Mouse (Mus musculus) 3134 (cell line): ENCODE results near the gene Rsph10b.
A peak's percentile ranks its signal among the peaks of the same experiment; 100 is the strongest.

Source experiments
- DNase-seq: peaks from one replicate; pipeline ENCODE4 v3.0.0-alpha.2; 2011; ENCODE audit warnings: low spot score; ENCODE audit not compliant: insufficient read length; ENCODE audit errors: extremely low read depth

Gene Rsph10b

DNA sequence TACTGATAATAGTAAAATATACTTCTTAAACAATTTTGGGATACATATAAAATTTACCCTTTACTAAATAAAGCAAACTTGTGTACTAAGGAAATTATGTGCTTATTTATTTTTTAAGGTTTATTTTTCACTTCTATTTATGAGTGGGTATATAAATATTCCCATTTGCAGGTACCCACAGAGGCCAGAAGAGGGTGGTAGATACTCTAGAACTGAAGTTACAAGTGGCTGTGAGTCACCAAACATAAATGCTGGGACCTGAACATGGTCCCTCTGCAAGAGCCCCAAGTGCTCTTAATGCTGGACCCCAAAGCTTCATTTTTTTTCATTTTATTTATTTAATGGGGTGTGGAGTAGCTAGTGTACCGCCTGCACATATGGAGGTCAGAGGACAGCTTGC lies 1.0 kb downstream of the Rsph10b start:
- DNase-seq = no peak

DNA sequence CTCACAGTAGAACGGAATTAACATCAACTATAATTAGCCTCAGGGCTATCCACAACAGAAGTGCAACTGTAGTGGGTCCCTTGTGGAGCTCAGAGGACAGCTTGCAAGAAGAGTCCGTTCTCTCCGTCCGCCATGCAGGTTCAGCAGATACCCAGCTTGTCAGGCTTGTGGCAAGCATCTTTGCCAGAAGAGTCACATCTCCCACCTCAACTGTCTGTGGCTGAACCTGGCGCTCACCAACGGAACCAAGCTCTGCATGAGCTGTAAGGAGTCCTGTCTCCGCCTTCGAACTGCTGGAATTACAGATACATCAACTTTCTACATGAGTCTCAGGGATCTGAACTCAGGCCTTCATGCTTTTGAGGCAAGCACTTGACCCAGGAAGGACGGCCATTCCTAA lies 3.3 kb downstream of the Rsph10b start:
- DNase-seq = no peak

DNA sequence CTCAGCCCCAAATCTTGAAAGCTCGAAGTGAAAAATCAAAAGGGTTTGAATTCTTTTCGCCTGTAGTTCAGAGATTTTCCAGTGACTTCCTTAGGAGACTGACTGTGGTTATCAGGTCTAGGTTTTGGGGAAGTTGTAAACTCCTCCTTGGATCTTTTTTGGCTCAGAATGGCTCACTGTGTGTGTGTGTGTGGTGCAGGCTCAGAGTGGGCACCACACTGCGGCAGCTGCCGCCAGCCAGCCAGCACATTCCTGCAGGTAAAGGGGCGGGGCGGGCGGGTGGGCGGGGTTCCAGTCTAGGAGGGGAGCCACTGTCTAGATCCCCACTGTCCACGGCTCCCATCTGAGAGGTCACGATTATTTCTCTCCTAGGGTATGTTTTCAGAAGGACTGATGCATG lies 8.8 kb downstream of the Rsph10b start:
- no peak for DNase-seq

DNA sequence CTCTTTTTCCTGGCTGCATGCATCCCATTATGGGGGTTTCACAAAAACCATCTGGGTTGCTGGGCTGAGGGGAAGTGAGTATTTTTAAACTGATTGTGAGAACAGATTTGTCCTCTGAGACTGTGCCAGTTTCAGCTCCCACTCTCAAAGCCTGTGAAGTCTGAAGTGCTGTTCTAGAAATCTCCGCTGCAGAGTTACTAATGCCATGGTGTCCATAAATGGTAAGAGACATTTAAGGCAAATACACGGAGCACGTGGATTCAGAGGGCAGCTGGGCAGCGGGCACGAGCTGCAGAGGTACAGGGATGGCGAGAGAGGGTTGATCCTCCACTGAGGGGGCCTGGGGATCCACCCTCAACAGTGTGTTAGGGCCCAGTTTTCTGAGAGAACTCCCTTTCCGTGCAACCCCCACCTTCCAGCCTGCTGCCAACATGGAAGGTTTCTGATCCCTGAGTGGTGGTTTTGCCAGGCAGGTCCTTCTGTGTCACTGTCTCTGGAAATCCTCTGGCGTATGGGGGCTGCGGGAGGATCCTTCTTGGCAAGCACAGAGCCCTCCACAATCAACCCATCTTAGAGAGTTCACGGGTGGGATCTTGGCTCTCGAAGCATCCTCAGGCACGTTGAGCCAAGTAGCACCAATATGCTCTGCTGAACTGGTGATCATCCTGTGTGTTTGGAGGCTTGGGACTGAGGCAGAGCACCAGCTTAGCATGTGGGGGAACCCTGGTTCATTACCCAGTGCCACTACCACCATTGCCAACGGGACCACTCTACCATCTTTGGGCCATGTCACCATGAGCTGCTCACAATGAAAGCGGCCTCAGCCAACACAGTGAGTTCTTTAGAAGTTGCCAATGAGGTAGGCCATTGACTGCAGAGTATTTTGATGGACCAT lies 10.6 kb downstream of the Rsph10b start:
- no peak for DNase-seq

DNA sequence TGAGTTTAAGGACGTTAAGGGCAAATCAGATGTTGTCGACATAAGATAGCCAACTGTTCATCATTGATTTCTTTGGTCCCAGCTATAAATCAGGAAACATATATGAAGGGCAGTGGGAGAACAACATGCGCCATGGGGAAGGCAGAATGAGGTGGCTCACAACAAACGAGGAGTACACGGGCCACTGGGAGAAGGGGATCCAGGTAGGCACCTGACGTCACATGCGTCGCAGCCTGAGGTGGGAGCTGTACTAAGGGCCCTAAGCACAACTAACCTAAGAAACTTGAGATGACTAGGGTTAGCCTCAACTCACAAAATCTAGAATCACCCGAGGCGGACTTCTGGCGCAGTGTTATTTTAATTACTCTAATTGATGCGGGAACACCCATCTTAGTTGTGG lies 15.5 kb downstream of the Rsph10b start:
- no peak for DNase-seq

DNA sequence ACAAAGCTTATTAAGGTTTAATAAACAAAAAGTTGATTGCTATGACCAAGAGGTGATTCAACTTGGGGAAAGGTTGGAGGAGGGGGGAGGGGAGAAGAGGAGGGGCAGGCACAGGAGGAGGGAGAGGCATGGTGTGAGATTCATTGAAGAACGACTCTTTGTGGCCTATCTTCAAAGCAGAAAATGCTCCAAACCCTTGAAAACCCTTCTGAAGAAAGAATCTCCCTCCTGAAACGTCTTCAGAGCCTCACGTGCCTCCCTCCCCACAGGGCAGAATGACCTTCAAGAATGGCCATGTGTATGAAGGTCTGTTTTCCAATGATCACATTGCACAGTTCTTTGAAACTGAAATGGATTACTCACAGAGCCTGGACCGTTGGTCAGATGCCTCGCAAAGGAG lies 17.2 kb downstream of the Rsph10b start:
- no peak for DNase-seq

DNA sequence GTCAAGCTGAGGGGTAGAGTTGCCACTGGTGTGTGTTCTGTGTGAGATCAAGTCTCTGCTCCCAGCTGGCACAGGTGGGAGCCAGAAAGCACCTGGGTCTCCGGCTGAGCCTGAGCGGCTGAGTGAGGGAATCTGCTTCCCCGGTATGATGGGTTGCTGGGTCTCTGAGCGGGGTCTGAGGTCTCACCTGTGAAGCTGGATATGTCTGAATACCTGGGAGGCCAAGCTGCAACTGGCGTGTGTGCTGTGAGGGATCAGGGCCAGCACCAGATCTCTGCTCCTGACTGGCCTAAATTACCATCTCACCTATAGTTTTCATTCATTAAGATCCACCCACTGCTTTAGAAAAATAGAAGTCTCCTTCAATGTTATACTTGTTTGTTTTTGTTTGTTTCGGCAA lies 24.3 kb downstream of the Rsph10b start:
- no peak for DNase-seq

DNA sequence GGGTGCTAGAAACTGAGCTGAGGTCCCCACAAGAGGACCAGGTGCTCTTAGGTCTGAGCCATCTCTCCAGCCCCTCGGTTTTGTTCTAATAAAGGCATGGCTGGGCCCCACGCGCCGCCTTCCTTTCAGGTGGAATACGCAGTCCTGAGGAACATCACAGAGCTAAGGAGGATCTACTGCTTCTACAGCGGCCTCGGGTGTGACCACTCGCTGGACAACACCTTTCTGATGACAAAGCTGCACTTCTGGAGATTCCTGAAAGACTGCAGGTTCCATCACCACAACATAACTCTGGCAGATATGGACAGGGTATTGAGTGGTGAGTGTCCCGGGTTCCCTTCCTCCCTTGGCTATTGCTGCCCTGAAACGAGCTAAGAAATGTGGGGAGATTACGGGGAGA lies 26.7 kb downstream of the Rsph10b start:
- DNase-seq = no peak

DNA sequence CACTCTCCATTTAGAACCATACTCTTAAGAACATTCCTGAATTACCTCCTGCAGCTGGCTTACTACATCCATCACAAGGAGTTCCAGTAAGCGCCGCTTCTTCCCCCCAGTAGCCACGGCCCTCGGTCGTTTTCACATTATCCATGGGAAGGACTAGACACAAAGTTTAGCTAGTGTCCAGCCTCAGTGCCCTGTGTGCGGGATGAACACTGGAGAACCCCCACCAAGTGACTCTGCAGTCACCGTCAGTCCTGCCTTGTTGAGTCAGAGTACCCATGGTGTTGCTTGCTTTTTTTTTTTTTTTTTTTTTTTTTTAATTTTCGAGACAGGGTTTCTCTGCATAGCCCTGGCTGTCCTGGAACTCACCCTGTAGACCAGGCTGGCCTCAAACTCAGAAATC lies 28.3 kb downstream of the Rsph10b start:
- no peak for DNase-seq

DNA sequence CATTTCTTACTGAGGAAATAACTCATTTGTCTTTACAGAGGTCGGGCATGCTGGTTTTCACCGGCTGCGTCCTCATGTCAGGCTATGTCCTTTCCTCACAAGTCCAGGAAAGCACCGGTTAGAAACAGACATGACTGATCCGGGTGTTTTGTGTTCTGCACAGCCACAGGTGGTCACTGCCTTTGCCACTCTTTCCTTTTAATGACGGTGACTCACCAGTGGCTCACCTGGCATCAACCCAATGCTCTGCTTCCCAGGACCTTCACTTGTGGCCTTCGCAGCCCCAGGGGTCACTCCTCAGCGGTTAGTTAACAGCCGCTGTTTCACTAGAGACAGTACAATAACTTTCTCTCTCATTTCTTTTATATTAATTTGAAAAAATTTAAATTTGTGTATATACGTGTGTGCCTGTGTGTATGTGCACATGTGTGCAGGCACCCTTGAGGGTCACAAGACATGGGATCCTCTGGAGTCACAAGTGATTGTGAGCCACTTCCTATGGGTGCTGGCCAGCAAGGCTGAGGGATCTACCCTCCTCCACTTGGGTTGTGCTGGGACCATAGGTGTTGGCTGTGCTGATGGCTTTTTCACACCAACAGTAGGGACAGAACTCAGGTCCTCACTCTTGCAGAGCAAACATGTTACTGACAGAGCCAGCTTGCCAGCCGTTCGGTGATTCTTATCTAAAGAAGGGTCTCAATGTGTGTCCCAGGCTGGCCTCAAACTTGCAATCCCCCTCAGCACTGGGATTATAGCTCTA lies 32.9 kb downstream of the Rsph10b start:
- peak; percentile 45 for DNase-seq

DNA sequence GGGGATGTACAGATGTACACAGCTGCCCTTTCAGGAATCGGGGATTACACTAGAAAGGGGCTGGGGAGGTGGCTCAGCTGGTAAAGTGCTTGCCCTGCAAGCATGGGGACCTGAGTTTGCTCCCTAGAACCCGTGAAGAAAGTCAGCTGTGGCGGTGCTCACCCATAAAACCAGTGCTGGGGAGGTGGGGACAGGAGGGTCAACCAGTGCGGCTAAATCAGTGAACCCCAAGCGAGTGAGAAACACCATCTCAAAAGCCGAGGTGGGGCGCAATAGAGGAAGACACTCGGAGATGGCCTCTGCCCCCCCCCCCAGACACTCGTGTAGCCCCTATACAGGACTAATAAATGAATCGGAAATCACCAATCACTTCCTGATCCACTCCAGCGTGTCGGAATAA lies 33.8 kb downstream of the Rsph10b start:
- DNase-seq = no peak

DNA sequence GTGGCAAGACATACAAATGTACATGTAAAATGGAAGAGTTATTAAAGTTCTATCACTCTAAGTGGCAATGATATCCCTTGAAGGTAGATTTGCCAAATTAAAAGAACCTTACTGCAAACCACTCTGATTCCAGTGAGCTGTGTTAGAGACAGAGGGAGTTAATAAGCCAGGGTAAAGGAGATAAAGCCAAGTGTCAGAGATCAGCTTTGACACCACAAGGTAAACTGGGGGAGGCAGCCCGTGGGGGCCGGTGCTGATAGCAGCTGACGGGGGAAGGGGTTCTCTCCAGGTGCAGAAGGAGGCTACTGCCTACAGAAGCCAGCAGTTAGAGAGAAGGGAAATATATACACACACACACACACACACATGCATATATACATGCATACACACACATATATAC lies 39.8 kb downstream of the Rsph10b start:
- DNase-seq = no peak

DNA sequence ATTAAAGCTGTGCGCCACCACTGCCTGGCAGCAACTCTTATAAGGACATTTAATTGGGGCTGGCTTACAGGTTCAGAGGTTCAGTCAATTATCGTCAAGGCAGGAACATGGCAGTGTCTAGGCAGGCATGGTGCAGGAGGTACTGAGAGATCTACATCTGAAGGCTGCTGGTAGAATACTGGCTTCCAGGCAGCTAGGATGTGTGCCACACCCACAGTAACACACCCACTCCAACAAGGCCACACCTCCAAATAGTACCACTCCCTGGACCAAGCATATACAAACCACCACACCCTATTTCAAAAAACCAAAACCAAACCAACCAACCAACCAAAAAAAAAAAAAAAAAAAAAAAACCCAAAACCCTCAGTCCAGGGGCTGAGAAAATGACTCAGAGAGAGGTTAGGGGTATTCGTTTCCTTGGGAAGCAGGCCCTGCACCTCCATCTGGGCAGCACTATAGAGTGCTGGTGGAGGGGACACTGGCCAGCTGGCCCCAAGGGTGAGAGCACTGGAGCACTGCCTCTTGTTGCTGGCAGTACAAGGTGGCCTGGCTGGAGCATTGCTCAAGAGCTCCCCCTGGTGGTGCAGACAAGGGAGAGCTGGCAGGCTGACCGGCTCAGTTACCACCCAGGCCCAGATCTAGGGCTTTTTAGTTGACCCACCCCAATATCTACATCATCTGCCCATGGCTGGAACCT lies 42.2 kb downstream of the Rsph10b start:
- peak; percentile 72 for DNase-seq

DNA sequence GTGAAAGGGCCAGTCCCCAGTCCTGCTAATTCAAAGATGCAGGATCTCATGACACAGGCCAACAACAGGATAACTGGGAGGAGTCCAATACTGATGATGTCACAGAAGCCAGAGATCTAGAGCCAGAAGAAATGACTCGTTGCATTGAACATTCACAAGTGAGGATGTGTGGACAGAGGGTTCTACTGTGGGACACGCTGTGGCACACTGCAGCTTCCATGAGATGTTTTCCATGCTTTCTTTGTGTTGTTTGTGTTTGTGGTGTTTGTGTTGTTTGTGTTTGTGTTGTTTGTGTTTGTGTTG lies 42.7 kb downstream of the Rsph10b start:
- DNase-seq = no peak

DNA sequence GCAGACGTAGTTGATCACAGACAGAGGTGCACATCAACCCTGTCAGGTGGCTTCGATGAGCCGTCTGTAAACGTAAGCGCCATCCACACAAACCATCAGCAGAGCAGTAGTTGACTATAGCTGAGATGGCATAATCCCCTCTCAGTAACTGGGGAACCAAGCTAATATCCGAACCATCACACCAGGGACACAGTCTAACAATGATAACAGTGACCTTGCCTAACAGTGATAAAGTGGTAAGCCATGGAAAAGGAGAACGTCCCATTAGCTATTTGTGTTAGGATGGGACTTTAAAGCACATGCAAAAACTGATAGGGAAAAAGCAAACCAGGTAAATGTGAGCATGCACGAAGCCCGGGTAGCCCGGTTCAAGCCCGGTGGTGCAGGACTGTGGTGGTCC lies 43.4 kb downstream of the Rsph10b start:
- no peak for DNase-seq

DNA sequence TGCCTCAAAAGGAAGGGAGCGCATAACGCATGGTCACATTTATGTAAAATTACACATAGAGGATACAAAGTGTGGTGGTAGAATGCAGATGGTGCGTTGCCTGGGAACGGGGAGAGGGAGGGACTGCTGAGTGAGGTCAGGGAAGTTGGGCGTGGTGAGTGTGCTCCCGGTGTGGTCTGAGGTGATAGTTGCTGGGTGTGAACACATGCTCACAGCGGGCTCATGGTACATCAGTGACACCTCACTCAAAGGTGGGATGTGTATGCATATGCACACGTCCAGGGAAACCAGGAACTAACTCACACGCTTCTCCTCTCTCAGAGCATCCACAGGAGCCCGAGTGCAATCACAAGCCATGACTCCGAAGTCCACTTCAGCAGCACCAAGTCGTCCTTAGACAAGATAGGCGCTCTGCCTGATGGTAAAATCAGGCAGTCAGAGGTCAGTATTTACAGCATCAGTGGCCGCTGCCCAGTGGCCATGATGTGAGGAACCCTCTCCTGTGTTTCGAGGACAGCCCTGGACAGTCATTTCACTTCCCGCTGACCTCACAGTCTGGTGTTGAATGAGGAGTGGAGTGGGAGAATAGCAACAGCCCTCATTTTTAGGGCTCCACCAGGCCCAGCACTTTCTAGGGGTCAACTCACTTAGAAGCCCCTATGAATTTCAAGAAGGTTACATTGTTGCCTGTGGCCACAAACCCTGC lies 44.0 kb downstream of the Rsph10b start:
- no peak for DNase-seq

DNA sequence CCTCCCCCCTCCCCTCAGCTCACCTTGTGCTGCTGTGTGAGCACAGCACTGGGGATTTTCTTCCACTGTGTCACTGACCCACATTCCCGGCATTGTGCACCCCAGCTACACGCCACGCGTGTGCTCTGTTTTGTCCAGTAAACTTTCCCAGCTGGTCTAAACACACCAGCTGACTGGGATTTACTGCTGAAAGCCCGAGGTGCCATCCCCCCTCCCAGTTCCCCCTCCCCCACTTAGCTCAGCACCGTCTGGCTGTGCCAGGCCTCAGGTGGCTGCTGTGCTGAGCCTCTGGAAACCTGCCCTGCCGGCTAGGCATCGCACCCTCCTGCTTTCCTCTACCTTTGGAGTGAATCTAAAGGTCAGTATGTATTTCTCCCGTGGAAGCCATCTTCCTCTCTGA lies 48.0 kb downstream of the Rsph10b start:
- DNase-seq = no peak

DNA sequence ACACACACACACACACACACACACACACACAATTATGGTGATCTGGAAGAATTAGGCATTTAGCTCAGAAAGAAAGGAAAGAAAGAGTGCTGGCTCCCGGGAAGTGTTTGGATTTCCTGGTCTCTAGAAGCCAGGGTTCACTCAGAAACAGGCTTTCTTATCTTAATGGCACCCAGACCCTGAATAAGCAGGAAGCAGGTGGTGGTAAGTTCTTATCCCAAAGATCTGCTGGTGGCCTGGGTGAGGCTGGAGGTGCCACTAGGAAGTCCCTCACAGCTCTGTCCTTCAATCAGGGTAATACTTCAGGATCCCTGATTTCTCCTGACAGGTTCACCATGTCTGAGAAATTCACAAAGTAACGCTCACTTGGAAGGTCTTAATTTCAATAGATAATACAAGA lies 49.5 kb downstream of the Rsph10b start:
- DNase-seq = no peak

DNA sequence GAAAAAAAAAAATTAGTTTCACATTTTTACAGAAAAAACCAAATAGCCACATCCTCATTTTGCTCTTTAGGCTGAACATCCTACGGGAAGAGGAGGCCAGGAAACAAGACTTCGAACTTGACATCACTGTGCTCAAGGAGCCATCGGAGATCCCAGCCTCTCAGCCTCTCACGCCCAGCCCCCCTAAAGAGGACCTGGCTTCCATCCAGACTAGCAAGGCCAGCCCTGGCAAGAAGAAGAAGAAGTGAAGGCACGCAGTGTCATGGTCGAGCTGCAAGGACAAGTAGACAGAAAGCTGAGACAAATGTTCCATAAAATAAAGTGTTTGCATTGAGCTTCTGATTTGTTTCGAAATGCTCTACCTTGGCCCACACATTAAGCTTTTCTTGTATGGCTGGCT lies 52.5 kb downstream of the Rsph10b start:
- no peak for DNase-seq

DNA sequence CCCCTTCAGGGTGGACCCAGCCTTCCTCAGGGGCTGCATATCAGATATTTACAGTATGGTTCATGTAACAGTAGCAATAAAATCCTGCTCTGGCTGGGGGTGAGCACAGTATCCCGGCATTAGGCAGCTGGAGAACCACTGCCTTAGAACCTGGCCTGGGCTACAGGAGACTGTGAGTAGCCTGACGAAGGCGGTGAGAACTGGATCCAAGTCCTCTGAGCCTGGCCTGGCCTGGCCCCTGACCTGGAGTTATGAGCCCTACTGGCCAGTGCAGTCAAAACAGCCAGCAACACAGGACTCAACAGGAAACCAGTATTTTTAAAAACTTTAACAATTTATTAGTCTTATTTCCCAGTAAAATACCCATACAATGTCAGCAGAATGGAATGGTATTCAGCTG lies 54.8 kb downstream of the Rsph10b start:
- no peak for DNase-seq

DNA sequence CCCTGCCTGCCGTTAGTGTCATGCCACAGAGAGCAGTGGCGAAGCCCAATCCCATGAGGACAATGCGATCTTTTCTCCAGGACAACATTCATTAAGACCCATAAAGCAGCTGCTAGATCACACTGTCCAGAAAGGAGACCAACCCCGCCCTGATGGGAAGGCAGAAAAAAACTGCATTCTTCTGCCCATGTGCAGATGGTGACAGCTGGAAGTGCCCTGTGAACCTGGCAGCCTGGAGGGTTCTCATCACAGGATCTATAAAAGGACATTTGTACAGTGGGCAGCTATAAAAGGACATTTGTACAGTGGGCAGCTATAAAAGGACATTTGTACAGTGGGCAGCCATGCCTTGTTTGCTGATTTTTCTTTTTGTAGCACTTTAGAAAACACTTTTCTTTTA lies 56.2 kb downstream of the Rsph10b start:
- DNase-seq = no peak
